Mouse (Mus musculus): ENCODE data around the gene Plcb2. TPM values are rescaled to one million over a fixed set of nuclear protein-coding genes. Genes with fewer than 3 reads are reported as not detected.

Gene Plcb2
- polyA plus RNA-seq, 1 experiment from 2014 or later: 0.36 TPM

Other genes with a start within 250 kb of the Plcb2 start
- 227 and 232 TPM in 2 replicates for gene Srp14, start 248.7 kb downstream of the Plcb2 start, polyA plus RNA-seq (2016; fragmentation: Nextera tagmentation; extraction: Ambion mirVana)
- gene Bmf, start 178.8 kb downstream of the Plcb2 start, polyA plus RNA-seq (2016; fragmentation: Nextera tagmentation; extraction: Ambion mirVana): 4.2 and 5.5 TPM in 2 replicates
- 148 and 168 TPM in 2 replicates for gene Bub1b, start 130.2 kb downstream of the Plcb2 start, polyA plus RNA-seq (2016; fragmentation: Nextera tagmentation; extraction: Ambion mirVana)
- gene Pak6, start 65.1 kb downstream of the Plcb2 start, polyA plus RNA-seq (2016; fragmentation: Nextera tagmentation; extraction: Ambion mirVana): 0.65 and 0.75 TPM in 2 replicates
- gene Ankrd63, start 24.5 kb downstream of the Plcb2 start, polyA plus RNA-seq (2016; fragmentation: Nextera tagmentation; extraction: Ambion mirVana): not detected in 2 replicates
- gene Inafm2, start 17.3 kb upstream of the Plcb2 start, polyA plus RNA-seq (2016; fragmentation: Nextera tagmentation; extraction: Ambion mirVana): 16.1 and 16.3 TPM in 2 replicates
- gene Ccdc9b, start 34.2 kb upstream of the Plcb2 start, polyA plus RNA-seq (2016; fragmentation: Nextera tagmentation; extraction: Ambion mirVana): 0.05 and 0.08 TPM in 2 replicates
- gene Phgr1, start 44.3 kb upstream of the Plcb2 start, polyA plus RNA-seq (2016; fragmentation: Nextera tagmentation; extraction: Ambion mirVana): not detected in 2 replicates
- gene Disp2, start 51.3 kb upstream of the Plcb2 start, polyA plus RNA-seq (2016; fragmentation: Nextera tagmentation; extraction: Ambion mirVana): 0.04 and 0.11 TPM in 2 replicates
- gene Knstrn, start 85.6 kb upstream of the Plcb2 start, polyA plus RNA-seq (2016; fragmentation: Nextera tagmentation; extraction: Ambion mirVana): 150 and 157 TPM in 2 replicates
- gene Ivd, start 133.5 kb upstream of the Plcb2 start, polyA plus RNA-seq (2016; fragmentation: Nextera tagmentation; extraction: Ambion mirVana): 86.6 and 90.6 TPM in 2 replicates
- 2.4 and 2.6 TPM in 2 replicates for gene Bahd1, start 171.9 kb upstream of the Plcb2 start, polyA plus RNA-seq (2016; fragmentation: Nextera tagmentation; extraction: Ambion mirVana)
- 26.2 and 30.3 TPM in 2 replicates for gene Chst14, start 198.1 kb upstream of the Plcb2 start, polyA plus RNA-seq (2016; fragmentation: Nextera tagmentation; extraction: Ambion mirVana)